Mouse (Mus musculus): Measurements from ENCODE around the gene Ephb1. TPM values are rescaled to one million over a fixed set of nuclear protein-coding genes. Genes with fewer than 3 reads are reported as not detected.

Gene Ephb1
- total and polyA plus RNA-seq, 3 experiments = not detected

GRCm38 (mm10) chr9:102352186-102353055, 2.1 kb downstream of the Ephb1 start:
- Histone ChIP-seq H3K27ac (ENCODE audit: control insufficient read depth, low read depth, low read length) (no peak overlapping the region), H3K79me2 (ENCODE audit: control insufficient read depth, insufficient read depth, low read length, poor library complexity) (no peaks in the 10 kb centered on the region), H3K36me3 (ENCODE audit: control insufficient read depth in 1 of 2, insufficient read depth in 2 of 2, low read length in 2 of 2) (no peaks in the 10 kb centered on the region), H3K27me3 (ENCODE audit: control insufficient read depth in 1 of 2, insufficient read depth in 2 of 2, low read length in 2 of 2) (no peaks in the 10 kb centered on the region), H3K9me3 (replicated peaks; ENCODE audit: insufficient read depth, low read length) (no peaks in the 10 kb centered on the region), H3K4me3 (ENCODE audit: control insufficient read depth in 1 of 2, insufficient read depth in 1 of 2, low read depth in 2 of 2, low read length in 2 of 2) (no peak overlapping the region), H3K9ac (ENCODE audit: control insufficient read depth, low read depth, low read length, poor library complexity, severe bottlenecking) (no peak overlapping the region), H3K4me1 (ENCODE audit: control insufficient read depth in 1 of 2, insufficient read depth in 2 of 2, low read length in 2 of 2) (no peaks in the 10 kb centered on the region)
- DNase-seq (ENCODE audit: low read depth, low spot score) = no peak
- TF ChIP-seq CHD2 (IDR thresholded peaks at IDR 0.05; ENCODE audit: low read length) = no peak
- TF ChIP-seq RCOR1 (IDR thresholded peaks at IDR 0.05; ENCODE audit: low read depth, low read length) = no peak
- TF ChIP-seq NELFE (IDR thresholded peaks at IDR 0.05; ENCODE audit: low read depth, low read length) = no peak
- no peak for TF ChIP-seq POLR2AphosphoS2 (IDR thresholded peaks at IDR 0.05; ENCODE audit: low read length)
- TF ChIP-seq USF2 (IDR thresholded peaks at IDR 0.05; ENCODE audit: borderline replicate concordance in 1 of 2, insufficient read depth in 1 of 2, low read depth in 1 of 2, low read length in 2 of 2) = no peak
- TF ChIP-seq BHLHE40 (IDR thresholded peaks at IDR 0.05; ENCODE audit: borderline replicate concordance, low read depth, low read length) = no peak
- TF ChIP-seq TAL1 (IDR thresholded peaks at IDR 0.05; ENCODE audit: low read length) = no peak
- TF ChIP-seq POLR2AphosphoS5 (IDR thresholded peaks at IDR 0.05; ENCODE audit: borderline replicate concordance, low read depth, low read length) = no peak
- no peak for TF ChIP-seq RAD21 (IDR thresholded peaks at IDR 0.05; ENCODE audit: low read depth, low read length)
- no peak for TF ChIP-seq ETS1 (IDR thresholded peaks at IDR 0.05; ENCODE audit: low read depth, low read length)
- TF ChIP-seq POLR2A (IDR thresholded peaks at IDR 0.05; ENCODE audit: control insufficient read depth in 1 of 2, insufficient read depth in 1 of 2, low read depth in 1 of 2, low read length in 2 of 2, poor library complexity in 1 of 2) = no peak
- TF ChIP-seq MYB (IDR thresholded peaks at IDR 0.05; ENCODE audit: low read depth, low read length) = no peak
- TF ChIP-seq ZNF384 (IDR thresholded peaks at IDR 0.05; ENCODE audit: low read depth, low read length) = no peak
- no peak for TF ChIP-seq ZKSCAN1 (IDR thresholded peaks at IDR 0.05; ENCODE audit: low read depth, low read length)
- no peak for TF ChIP-seq ZC3H11A (IDR thresholded peaks at IDR 0.05; ENCODE audit: low read depth, low read length)
- no peak for TF ChIP-seq GATA1 (IDR thresholded peaks at IDR 0.05; ENCODE audit: low read depth, low read length)

GRCm38 (mm10) chr9:102351721-102352120, 2.8 kb downstream of the Ephb1 start:
- Histone ChIP-seq H3K79me2 (ENCODE audit: control insufficient read depth, insufficient read depth, low read length, poor library complexity) (no peaks in the 10 kb centered on the region), H3K9me3 (replicated peaks; ENCODE audit: insufficient read depth, low read length) (no peaks in the 10 kb centered on the region), H3K27ac (ENCODE audit: control insufficient read depth, low read depth, low read length) (no peak overlapping the region), H3K4me1 (ENCODE audit: control insufficient read depth in 1 of 2, insufficient read depth in 2 of 2, low read length in 2 of 2) (no peaks in the 10 kb centered on the region), H3K27me3 (ENCODE audit: control insufficient read depth in 1 of 2, insufficient read depth in 2 of 2, low read length in 2 of 2) (no peaks in the 10 kb centered on the region), H3K9ac (ENCODE audit: control insufficient read depth, low read depth, low read length, poor library complexity, severe bottlenecking) (no peak overlapping the region), H3K36me3 (ENCODE audit: control insufficient read depth in 1 of 2, insufficient read depth in 2 of 2, low read length in 2 of 2) (no peaks in the 10 kb centered on the region), H3K4me3 (ENCODE audit: control insufficient read depth in 1 of 2, insufficient read depth in 1 of 2, low read depth in 2 of 2, low read length in 2 of 2) (no peak overlapping the region)
- no peak for TF ChIP-seq SIN3A (IDR thresholded peaks at IDR 0.05; ENCODE audit: low read length)
- no peak for TF ChIP-seq MYC (IDR thresholded peaks at IDR 0.05; ENCODE audit: low read depth, low read length)
- no peak for TF ChIP-seq CHD1 (IDR thresholded peaks at IDR 0.05; ENCODE audit: low read depth, low read length)
- TF ChIP-seq USF2 (IDR thresholded peaks at IDR 0.05; ENCODE audit: borderline replicate concordance in 1 of 2, insufficient read depth in 1 of 2, low read depth in 1 of 2, low read length in 2 of 2) = no peak
- no peak for TF ChIP-seq MAFK (IDR thresholded peaks at IDR 0.05; ENCODE audit: borderline replicate concordance, low read depth, low read length)
- TF ChIP-seq CTCF (IDR thresholded peaks at IDR 0.05 in 2 of 3, conservative IDR thresholded peaks at IDR 0.05 in 1 of 3; ENCODE audit: control insufficient read depth in 1 of 3, insufficient read depth in 1 of 3, low read depth in 2 of 3, low read length in 3 of 3, poor library complexity in 1 of 3, severe bottlenecking in 1 of 3) = no peak
- no peak for TF ChIP-seq POLR2AphosphoS2 (IDR thresholded peaks at IDR 0.05; ENCODE audit: low read length)
- no peak for TF ChIP-seq TBP (IDR thresholded peaks at IDR 0.05; ENCODE audit: low read depth, low read length)
- no peak for TF ChIP-seq UBTF (IDR thresholded peaks at IDR 0.05; ENCODE audit: borderline replicate concordance, insufficient read depth, low read depth, low read length)
- no peak for TF ChIP-seq TAL1 (IDR thresholded peaks at IDR 0.05; ENCODE audit: low read length)
- TF ChIP-seq ETS1 (IDR thresholded peaks at IDR 0.05; ENCODE audit: low read depth, low read length) = no peak
- TF ChIP-seq ZKSCAN1 (IDR thresholded peaks at IDR 0.05; ENCODE audit: low read depth, low read length) = no peak
- no peak for TF ChIP-seq CHD2 (IDR thresholded peaks at IDR 0.05; ENCODE audit: low read length)
- TF ChIP-seq POLR2AphosphoS5 (IDR thresholded peaks at IDR 0.05; ENCODE audit: borderline replicate concordance, low read depth, low read length) = no peak
- DNase-seq (ENCODE audit: low read depth, low spot score) = no peak
